Mouse (Mus musculus) urinary bladder, postnatal 4 days (tissue): ENCODE measurements around the gene Shroom2.
"Not testable (repeated sequence)": the region's sequence is repeated elsewhere in the genome, so short reads cannot be mapped to it uniquely, and the experiment has no call there.

Experiments
- DNase-seq, 2 experiments: peaks; one replicate each; pipeline ENCODE4 v3.0.0; 2021 to 2022; ENCODE audit warnings: low spot score in 2 of 2

Shroom2 gene

GRCm38 (mm10) chrX:152768891-152769599, at the start of gene Shroom2:
Shroom2 (minus strand) TSS chrX:152769465.
- no peak for DNase-seq

GRCm38 (mm10) chrX:152818996-152819395, 49.7 kb upstream of the Shroom2 start:
- DNase-seq, result no peak

GRCm38 (mm10) chrX:152813339-152813738, 44.1 kb upstream of the Shroom2 start:
- no peak for DNase-seq

- DNase-seq, result no peak
Observed at GRCm38 (mm10) chrX:152805317-152805716, 36.1 kb upstream of the Shroom2 start.

- DNase-seq, result no peak
Observed at GRCm38 (mm10) chrX:152788611-152789010, 19.3 kb upstream of the Shroom2 start.

- no peak for DNase-seq
Observed at GRCm38 (mm10) chrX:152788129-152788528, 18.9 kb upstream of the Shroom2 start.

- DNase-seq, result peak in 1 of 2 experiments; percentile 15
Observed at GRCm38 (mm10) chrX:152781720-152782403, 12.6 kb upstream of the Shroom2 start, which contains the start of gene Gpr143. Gpr143 (plus strand) TSS chrX:152781921.

GRCm38 (mm10) chrX:152769600-152770157, 414 bp upstream of the Shroom2 start:
- peak; percentile 49 to 71 for DNase-seq

GRCm38 (mm10) chrX:152764171-152764570, 5.1 kb downstream of the Shroom2 start:
- DNase-seq, result no peak

GRCm38 (mm10) chrX:152762855-152763254, 6.4 kb downstream of the Shroom2 start:
- DNase-seq, result no peak

- no peak for DNase-seq
Observed at GRCm38 (mm10) chrX:152762437-152762836, 6.8 kb downstream of the Shroom2 start.

- no peak for DNase-seq
Observed at GRCm38 (mm10) chrX:152756293-152756692, 13.0 kb downstream of the Shroom2 start.

GRCm38 (mm10) chrX:152755819-152756218, 13.4 kb downstream of the Shroom2 start:
- no peak for DNase-seq

GRCm38 (mm10) chrX:152745925-152746324, 23.3 kb downstream of the Shroom2 start:
- no peak for DNase-seq

GRCm38 (mm10) chrX:152743642-152744041, 25.6 kb downstream of the Shroom2 start:
- DNase-seq, result no peak

- no peak for DNase-seq
Observed at GRCm38 (mm10) chrX:152738759-152739368, 30.4 kb downstream of the Shroom2 start.

GRCm38 (mm10) chrX:152738191-152738590, 31.1 kb downstream of the Shroom2 start:
- no peak for DNase-seq

- no peak for DNase-seq
Observed at GRCm38 (mm10) chrX:152735283-152735682, 34.0 kb downstream of the Shroom2 start.

GRCm38 (mm10) chrX:152716693-152717092, 52.6 kb downstream of the Shroom2 start:
- no peak for DNase-seq

GRCm38 (mm10) chrX:152710715-152711114, 58.5 kb downstream of the Shroom2 start:
- not testable (repeated sequence) for DNase-seq

GRCm38 (mm10) chrX:152708359-152708758, 60.9 kb downstream of the Shroom2 start:
- no peak for DNase-seq

- no peak for DNase-seq
Observed at GRCm38 (mm10) chrX:152705397-152705796, 63.9 kb downstream of the Shroom2 start.
